Mouse (Mus musculus) neural tube, embryonic 12.5 days (tissue): Measurements from ENCODE around the gene Eps15. TPM values are rescaled to one million over a fixed set of nuclear protein-coding genes. Genes with fewer than 3 reads are reported as not detected.

Experiments used
- ATAC-seq: fragments of 200-750 bp; cut with Nextera tagmentation; 2 replicates; pipeline ENCODE4 v1.8.0; 2017; ENCODE audit warnings: low read depth, mild to moderate bottlenecking, moderate TSS enrichment, moderate library complexity; ENCODE audit not compliant: low FRiP score
- H3K27ac ChIP-seq: fragments of 300-500 bp; sonication (generic); 2 replicates; pipeline ENCODE4 v1.5.1; 2016
- H3K27me3 ChIP-seq: fragments of 300-500 bp; sonication (generic); replicated peaks from 2 replicates; pipeline ENCODE4 v1.6.1; 2016; ENCODE audit warnings: mild to moderate bottlenecking
- H3K36me3 ChIP-seq: fragments of 300-500 bp; sonication (generic); 2 replicates; pipeline ENCODE4 v1.6.1; 2016; ENCODE audit warnings: mild to moderate bottlenecking
- H3K4me1 ChIP-seq: fragments of 300-500 bp; sonication (generic); 2 replicates; pipeline ENCODE4 v1.6.1; 2016
- H3K4me2 ChIP-seq: fragments of 300-500 bp; sonication (generic); replicated peaks from 2 replicates; pipeline ENCODE4 v1.6.1; 2016; ENCODE audit warnings: mild to moderate bottlenecking
- H3K4me3 ChIP-seq: fragments of 300-500 bp; sonication (generic); 2 replicates; pipeline ENCODE4 v1.5.1; 2016
- H3K9ac ChIP-seq: fragments of 300-500 bp; sonication (generic); 2 replicates; pipeline ENCODE4 v1.6.1; 2016; ENCODE audit warnings: mild to moderate bottlenecking
- H3K9me3 ChIP-seq: fragments of 300-500 bp; sonication (generic); 2 replicates; pipeline ENCODE4 v1.6.1; 2016; ENCODE audit warnings: mild to moderate bottlenecking
- WGBS: fragments of 180-500 bp; shearing (Covaris S2); methylation state at CpG from one replicate; pipeline ENCODE4 v1.1.7; 2016; 5-methylcytosine and 5-hydroxymethylcytosine counted together
- polyA plus RNA-seq: library from polyadenylated mRNA; unstranded; fragments of >200 nt; fragmentation: Nextera tagmentation; extraction: Ambion mirVana; gene quantifications from 2 replicates; pipeline ENCODE4 v1.2.1, GENCODE M21; 2016

The Eps15 gene
- polyA plus RNA-seq, 1 experiment from 2014 or later = 71.7 TPM

GRCm38 (mm10) chr4:109280459-109281160 is 542 bp downstream of the Eps15 start:
- Histone ChIP-seq H3K9me3 (no peaks in the 10 kb centered on the region), H3K27me3 (no peaks in the 10 kb centered on the region), H3K27ac (no peak overlapping the region), H3K4me2 (peak overlapping the region; percentile 85), H3K9ac (peak overlapping the region; percentile 76), H3K36me3 (no peaks in the 10 kb centered on the region), H3K4me3 (peak overlapping the region; percentile 87), H3K4me1 (peaks cover 7% of the 10 kb centered on the region; the same call in 1 of the 2 replicates)
- WGBS = under 1% methylated on average over 80 of the region's 85 CpGs
- ATAC-seq = peak; percentile 89

- H3K4me2 ChIP-seq = peak overlapping the region; percentile 85
- peaks cover 7% of the 10 kb centered on the region; the same call in 1 of the 2 replicates for H3K4me1 ChIP-seq
- no peaks in the 10 kb centered on the region for H3K27me3 ChIP-seq
- no peak for ATAC-seq
- peak overlapping the region; percentile 76 for H3K9ac ChIP-seq
- WGBS = 8% methylated on average over 4 of the region's 4 CpGs
- H3K27ac ChIP-seq = no peak overlapping the region
- no peaks in the 10 kb centered on the region for H3K36me3 ChIP-seq
- no peaks in the 10 kb centered on the region for H3K9me3 ChIP-seq
- H3K4me3 ChIP-seq = peak overlapping the region; percentile 87
Measured at GRCm38 (mm10) chr4:109281161-109281560, 1.1 kb downstream of the Eps15 start.

GRCm38 (mm10) chr4:109281946-109282345 is 1.9 kb downstream of the Eps15 start:
- H3K9ac ChIP-seq = no peak overlapping the region
- H3K4me2 ChIP-seq = peak overlapping the region; percentile 85
- H3K4me1 ChIP-seq = peaks cover 7% of the 10 kb centered on the region; the same call in 1 of the 2 replicates
- H3K9me3 ChIP-seq = no peaks in the 10 kb centered on the region
- no peak overlapping the region for H3K27ac ChIP-seq
- H3K27me3 ChIP-seq = no peaks in the 10 kb centered on the region
- no peak for ATAC-seq
- H3K4me3 ChIP-seq = no peak overlapping the region
- 87% methylated on average over 1 of the region's 1 CpGs for WGBS
- no peaks in the 10 kb centered on the region for H3K36me3 ChIP-seq

- no peaks in the 10 kb centered on the region for H3K4me1 ChIP-seq
- no peak overlapping the region for H3K9ac ChIP-seq
- H3K9me3 ChIP-seq = no peaks in the 10 kb centered on the region
- no peak overlapping the region for H3K27ac ChIP-seq
- H3K27me3 ChIP-seq = no peaks in the 10 kb centered on the region
- H3K4me2 ChIP-seq = no peak overlapping the region
- no peak for ATAC-seq
- H3K36me3 ChIP-seq = no peaks in the 10 kb centered on the region
- no peak overlapping the region for H3K4me3 ChIP-seq
Measured at GRCm38 (mm10) chr4:109294629-109295028, 14.6 kb downstream of the Eps15 start.

GRCm38 (mm10) chr4:109296510-109296909 is 16.4 kb downstream of the Eps15 start:
- no peak for ATAC-seq
- Histone ChIP-seq H3K9ac (no peak overlapping the region), H3K4me2 (no peak overlapping the region), H3K4me3 (no peak overlapping the region), H3K4me1 (no peaks in the 10 kb centered on the region), H3K36me3 (no peaks in the 10 kb centered on the region), H3K27me3 (no peaks in the 10 kb centered on the region), H3K9me3 (no peaks in the 10 kb centered on the region), H3K27ac (no peak overlapping the region)
- WGBS = 86% methylated on average over 2 of the region's 2 CpGs

GRCm38 (mm10) chr4:109299136-109299535 is 19.1 kb downstream of the Eps15 start:
- Histone ChIP-seq H3K27ac (no peak overlapping the region), H3K9ac (no peak overlapping the region), H3K4me3 (no peak overlapping the region), H3K4me1 (no peaks in the 10 kb centered on the region), H3K9me3 (no peaks in the 10 kb centered on the region), H3K27me3 (no peaks in the 10 kb centered on the region), H3K4me2 (no peak overlapping the region), H3K36me3 (no peaks in the 10 kb centered on the region)
- ATAC-seq = no peak

- H3K4me1 ChIP-seq = no peaks in the 10 kb centered on the region
- H3K36me3 ChIP-seq = no peaks in the 10 kb centered on the region
- H3K27me3 ChIP-seq = no peaks in the 10 kb centered on the region
- no peak overlapping the region for H3K4me3 ChIP-seq
- H3K9me3 ChIP-seq = no peaks in the 10 kb centered on the region
- no peak overlapping the region for H3K9ac ChIP-seq
- no peak overlapping the region for H3K4me2 ChIP-seq
- ATAC-seq = no peak
- H3K27ac ChIP-seq = no peak overlapping the region
Measured at GRCm38 (mm10) chr4:109316941-109317894, 37.1 kb downstream of the Eps15 start.

GRCm38 (mm10) chr4:109336796-109337195 is 56.7 kb downstream of the Eps15 start:
- Histone ChIP-seq H3K4me1 (no peaks in the 10 kb centered on the region), H3K9me3 (no peaks in the 10 kb centered on the region), H3K9ac (no peak overlapping the region), H3K36me3 (no peaks in the 10 kb centered on the region), H3K27me3 (no peaks in the 10 kb centered on the region), H3K4me2 (no peak overlapping the region), H3K27ac (no peak overlapping the region), H3K4me3 (no peak overlapping the region)
- ATAC-seq = no peak
- 85% methylated on average over 4 of the region's 4 CpGs for WGBS

- no peak for ATAC-seq
Measured at GRCm38 (mm10) chr4:109341222-109341621, 61.2 kb downstream of the Eps15 start.

GRCm38 (mm10) chr4:109342783-109343485 is 62.9 kb downstream of the Eps15 start:
- peak overlapping the region; percentile 30; the same call in 1 of the 2 replicates for H3K4me3 ChIP-seq
- no peaks in the 10 kb centered on the region for H3K27me3 ChIP-seq
- no peaks in the 10 kb centered on the region for H3K4me1 ChIP-seq
- ATAC-seq = peak; percentile 79
- WGBS = 47% methylated on average over 4 of the region's 4 CpGs
- no peaks in the 10 kb centered on the region for H3K9me3 ChIP-seq
- no peak overlapping the region for H3K9ac ChIP-seq
- peak overlapping the region; percentile 21; the same call in 1 of the 2 replicates for H3K4me2 ChIP-seq
- no peaks in the 10 kb centered on the region for H3K36me3 ChIP-seq
- no peak overlapping the region for H3K27ac ChIP-seq

More at GRCm38 (mm10) chr4:109341222-109341621, 61.2 kb downstream of the Eps15 start:
- Histone ChIP-seq H3K27me3 (no peaks in the 10 kb centered on the region), H3K4me1 (no peaks in the 10 kb centered on the region), H3K4me2 (no peak overlapping the region), H3K9ac (no peak overlapping the region), H3K4me3 (no peak overlapping the region), H3K9me3 (no peaks in the 10 kb centered on the region), H3K36me3 (no peaks in the 10 kb centered on the region), H3K27ac (no peak overlapping the region)
- WGBS = 73% methylated on average over 1 of the region's 1 CpGs

GRCm38 (mm10) chr4:109343909-109344308 is 63.8 kb downstream of the Eps15 start:
- Histone ChIP-seq H3K36me3 (no peaks in the 10 kb centered on the region), H3K4me3 (peak overlapping the region; percentile 33), H3K27me3 (no peaks in the 10 kb centered on the region), H3K9me3 (no peaks in the 10 kb centered on the region), H3K4me1 (no peaks in the 10 kb centered on the region), H3K4me2 (peak overlapping the region; percentile 49), H3K27ac (no peak overlapping the region), H3K9ac (peak overlapping the region; percentile 40; the same call in 1 of the 2 replicates)
- no peak for ATAC-seq
- 70% methylated on average over 5 of the region's 5 CpGs for WGBS

- 95% methylated on average over 1 of the region's 1 CpGs for WGBS
- H3K9me3 ChIP-seq = no peaks in the 10 kb centered on the region
- H3K4me1 ChIP-seq = no peaks in the 10 kb centered on the region
- no peak overlapping the region for H3K4me3 ChIP-seq
- ATAC-seq = no peak
- no peaks in the 10 kb centered on the region for H3K27me3 ChIP-seq
- H3K27ac ChIP-seq = no peak overlapping the region
- H3K36me3 ChIP-seq = peaks cover 28% of the 10 kb centered on the region
- no peak overlapping the region for H3K9ac ChIP-seq
- H3K4me2 ChIP-seq = no peak overlapping the region
Measured at GRCm38 (mm10) chr4:109378107-109378506, 98.0 kb downstream of the Eps15 start.
